Mouse (Mus musculus): Measurements from ENCODE around the gene Foxn3.

Gene Foxn3

GRCm38 (mm10) chr12:99562073-99562866 lies 1.1 kb downstream of the Foxn3 start:
- peak; percentile 51 for DNase-seq (ENCODE audit: extremely low read depth, low read depth)

GRCm38 (mm10) chr12:99561333-99561766 lies 2.0 kb downstream of the Foxn3 start:
- DNase-seq (ENCODE audit: extremely low read depth, low read depth) = peak; percentile 54

- no peak for DNase-seq (ENCODE audit: extremely low read depth, low read depth)
Measured at GRCm38 (mm10) chr12:99560701-99561332, 2.6 kb downstream of the Foxn3 start.

- DNase-seq (ENCODE audit: extremely low read depth, low read depth) = peak; percentile 83
Measured at GRCm38 (mm10) chr12:99559483-99559882, 3.9 kb downstream of the Foxn3 start.

DNA sequence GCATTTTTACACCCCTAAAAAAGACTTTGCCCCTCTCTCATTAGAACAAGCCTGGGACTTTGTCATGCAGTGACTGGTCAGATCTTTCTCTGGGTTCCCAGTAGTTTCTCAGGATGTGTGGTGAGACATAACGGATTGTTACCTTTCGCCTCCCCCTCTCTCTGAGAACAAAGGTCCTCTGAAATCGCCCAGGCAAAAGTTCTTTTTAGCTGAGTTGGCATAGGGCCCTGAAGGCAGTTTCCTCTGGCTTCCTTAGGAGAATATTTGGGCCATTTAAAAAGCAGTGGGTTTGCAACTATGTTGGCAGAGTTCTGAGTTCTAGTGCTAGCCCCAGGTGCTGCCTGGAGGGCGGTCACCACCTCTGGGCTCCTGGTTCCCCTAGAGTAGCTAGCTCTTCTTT lies 4.9 kb downstream of the Foxn3 start:
- DNase-seq (ENCODE audit: extremely low read depth, low read depth) = no peak

DNA sequence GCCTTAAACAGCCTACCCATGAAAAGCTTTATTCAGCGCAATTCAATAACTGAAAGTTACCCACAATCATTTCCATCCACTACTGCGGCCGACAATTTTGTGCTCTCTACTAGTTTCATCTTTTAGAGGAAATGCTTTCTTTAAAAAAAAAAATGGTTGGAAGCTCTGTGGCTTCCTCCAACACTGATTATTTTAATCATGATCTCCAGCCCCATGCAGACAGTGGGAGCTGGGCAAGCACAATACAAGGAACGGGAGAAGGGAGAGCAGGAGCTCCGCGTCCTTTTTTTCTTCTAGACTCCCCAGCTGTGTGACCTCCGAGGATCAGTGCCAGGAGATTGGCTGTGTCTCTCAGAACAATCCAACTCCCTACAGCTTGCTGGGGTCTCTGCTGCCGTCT lies 5.9 kb downstream of the Foxn3 start:
- no peak for DNase-seq (ENCODE audit: extremely low read depth, low read depth)

GRCm38 (mm10) chr12:99550629-99551028 lies 12.8 kb downstream of the Foxn3 start:
- DNase-seq (ENCODE audit: extremely low read depth, low read depth) = no peak

DNA sequence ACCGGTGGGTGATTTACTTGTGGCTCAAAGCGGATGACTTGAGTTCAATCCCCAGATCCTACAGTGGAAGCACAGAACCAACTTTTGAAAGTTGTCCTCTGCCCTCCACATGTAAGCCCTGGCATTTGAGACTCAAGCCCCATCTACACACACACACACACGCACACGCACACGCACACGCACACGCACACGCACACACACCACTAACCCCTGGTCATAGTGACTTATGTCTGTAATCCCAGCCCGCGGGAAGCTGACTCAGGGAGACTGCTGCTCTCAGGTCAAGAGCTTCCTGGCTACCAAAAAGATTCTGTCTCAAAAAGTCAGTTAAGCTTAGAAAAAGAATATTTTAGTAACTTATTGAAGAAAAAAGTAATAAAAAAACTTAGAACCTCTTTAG lies 13.6 kb downstream of the Foxn3 start:
- no peak for DNase-seq (ENCODE audit: extremely low read depth, low read depth)

GRCm38 (mm10) chr12:99548419-99548818 lies 15.0 kb downstream of the Foxn3 start:
- no peak for DNase-seq (ENCODE audit: extremely low read depth, low read depth)

GRCm38 (mm10) chr12:99547295-99547694 lies 16.1 kb downstream of the Foxn3 start:
- no peak for DNase-seq (ENCODE audit: extremely low read depth, low read depth)

GRCm38 (mm10) chr12:99545270-99545770 lies 18.1 kb downstream of the Foxn3 start:
- DNase-seq (ENCODE audit: extremely low read depth, low read depth) = no peak

- DNase-seq (ENCODE audit: extremely low read depth, low read depth) = no peak
Measured at GRCm38 (mm10) chr12:99544262-99545128, 18.9 kb downstream of the Foxn3 start.

- DNase-seq (ENCODE audit: extremely low read depth, low read depth) = no peak
Measured at GRCm38 (mm10) chr12:99543421-99544195, 19.8 kb downstream of the Foxn3 start.

DNA sequence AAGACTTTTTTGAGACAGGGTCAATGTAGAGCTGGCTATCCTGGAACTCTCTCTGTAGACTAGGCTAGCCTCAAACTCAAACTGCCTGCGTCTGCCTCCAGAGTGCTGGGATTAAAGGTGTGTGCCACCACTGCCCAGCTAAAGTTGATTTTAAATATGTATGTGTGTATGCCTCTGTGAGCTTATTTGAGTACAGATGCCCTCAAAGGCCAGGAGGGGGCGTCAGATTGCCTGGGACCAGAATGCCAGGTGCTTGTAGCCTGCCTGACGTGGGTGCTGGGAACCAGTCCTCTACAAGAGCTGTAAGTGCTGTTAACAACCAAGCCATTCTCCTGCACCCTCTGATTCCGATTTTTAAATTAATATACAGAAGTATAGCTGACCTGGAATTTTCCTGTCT lies 23.2 kb downstream of the Foxn3 start:
- DNase-seq (ENCODE audit: extremely low read depth, low read depth) = no peak

DNA sequence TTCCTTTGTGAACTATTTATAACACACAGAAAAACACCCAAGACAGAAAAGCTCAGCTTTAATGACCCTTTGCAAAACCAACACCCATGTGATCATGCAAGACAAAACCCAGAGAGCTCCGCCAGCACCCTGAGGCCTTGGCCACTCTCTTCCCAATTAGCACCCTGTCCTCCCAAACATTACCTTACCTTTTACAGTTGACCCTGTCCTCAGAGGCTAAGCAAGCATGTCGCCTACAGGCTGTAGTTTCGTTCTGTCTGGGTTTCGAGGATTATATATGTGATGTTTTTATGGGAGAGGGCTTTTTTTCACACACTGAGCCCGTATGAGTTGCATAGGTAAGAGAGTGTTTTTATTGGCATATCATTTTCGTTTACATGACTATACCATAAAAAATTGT lies 26.1 kb downstream of the Foxn3 start:
- DNase-seq (ENCODE audit: extremely low read depth, low read depth) = no peak

- no peak for DNase-seq (ENCODE audit: extremely low read depth, low read depth)
Measured at GRCm38 (mm10) chr12:99536426-99536825, 27.0 kb downstream of the Foxn3 start.

DNA sequence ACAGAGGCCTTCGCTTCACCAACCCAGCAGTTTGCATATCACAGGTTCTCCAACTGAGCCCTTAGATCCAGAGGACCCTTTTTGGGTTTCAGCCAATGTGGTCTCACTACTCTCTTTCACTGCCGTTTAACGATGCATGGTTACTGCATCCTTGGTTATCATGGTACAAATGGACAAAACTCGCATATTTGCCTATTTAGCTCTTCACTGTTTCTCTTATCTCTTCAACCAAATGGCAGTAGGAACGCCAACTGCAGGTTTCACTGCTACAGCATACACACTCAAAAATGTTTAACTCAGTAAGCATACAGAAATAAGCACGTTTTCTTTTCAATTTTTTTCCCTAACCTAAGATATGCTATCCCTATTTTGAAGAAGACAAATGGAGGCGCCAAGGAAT lies 31.0 kb downstream of the Foxn3 start:
- no peak for DNase-seq (ENCODE audit: extremely low read depth, low read depth)

- no peak for DNase-seq (ENCODE audit: extremely low read depth, low read depth)
Measured at GRCm38 (mm10) chr12:99529687-99530411, 33.5 kb downstream of the Foxn3 start.

GRCm38 (mm10) chr12:99528958-99529357 lies 34.4 kb downstream of the Foxn3 start:
- DNase-seq (ENCODE audit: extremely low read depth, low read depth) = no peak

DNA sequence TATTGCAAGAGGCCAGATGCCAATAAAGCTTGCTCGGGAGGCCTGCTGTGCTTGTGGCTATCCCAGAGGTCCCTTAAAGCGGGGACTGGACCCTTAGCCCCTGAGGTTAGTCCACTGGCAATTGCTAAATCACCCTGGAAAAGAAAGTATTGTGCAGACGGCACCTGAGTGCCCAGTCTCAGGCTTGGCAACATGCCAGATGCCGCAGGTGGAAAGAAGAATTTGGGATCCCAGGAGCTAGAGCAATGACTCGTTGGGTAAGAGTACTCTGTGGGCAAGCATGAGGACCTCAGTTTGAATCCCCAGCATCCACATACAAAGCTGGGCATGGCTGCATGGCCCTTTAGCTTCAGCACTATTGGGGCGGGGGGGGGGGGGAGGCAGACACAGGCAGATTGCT lies 35.9 kb downstream of the Foxn3 start:
- no peak for DNase-seq (ENCODE audit: extremely low read depth, low read depth)

All from MEL-GATA-1-ER (cell line).